Mouse (Mus musculus): ENCODE results near the gene Pim3.

- TF ChIP-seq POLR2A (IDR thresholded peaks at IDR 0.05; ENCODE audit: borderline replicate concordance, extremely low read depth, low read depth, low read length): no peak
- no peak for TF ChIP-seq CTCF (IDR thresholded peaks at IDR 0.05; ENCODE audit: insufficient read depth, low read length)
Measured at GRCm38 (mm10) chr15:88830696-88831095, 31.3 kb upstream of the Pim3 start.

Measured in lung, adult 2 months (tissue).